Mouse (Mus musculus) midbrain, embryonic 10.5 days (tissue): ENCODE data around the gene Lrg1. TPM values are rescaled to one million over a fixed set of nuclear protein-coding genes. Genes with fewer than 3 reads are reported as not detected.

Experiments used
- DNase-seq: peaks from one replicate; pipeline ENCODE4 v3.0.0-alpha.2; 2017; ENCODE audit warnings: low spot score
- H3K27ac ChIP-seq: fragments of 300-500 bp; sonication (generic); replicated peaks from 2 replicates; pipeline ENCODE4 v1.5.1; 2016; ENCODE audit warnings: mild to moderate bottlenecking
- H3K27me3 ChIP-seq: fragments of 300-500 bp; sonication (generic); 2 replicates; pipeline ENCODE4 v1.6.1; 2016; ENCODE audit warnings: low read depth, mild to moderate bottlenecking; ENCODE audit not compliant: poor library complexity, severe bottlenecking
- H3K36me3 ChIP-seq: fragments of 300-500 bp; sonication (generic); 2 replicates; pipeline ENCODE4 v1.6.1; 2016; ENCODE audit warnings: mild to moderate bottlenecking, moderate library complexity
- H3K4me1 ChIP-seq: fragments of 300-500 bp; sonication (generic); 2 replicates; pipeline ENCODE4 v1.6.1; 2016
- H3K4me3 ChIP-seq: fragments of 300-500 bp; sonication (generic); 2 replicates; pipeline ENCODE4 v1.5.1; 2016; ENCODE audit warnings: mild to moderate bottlenecking, moderate library complexity
- H3K9me3 ChIP-seq: fragments of 300-500 bp; sonication (generic); replicated peaks from 2 replicates; pipeline ENCODE4 v1.6.1; 2016; ENCODE audit warnings: mild to moderate bottlenecking
- WGBS: fragments of 180-500 bp; shearing (Covaris S2); methylation state at CpG from one replicate; pipeline ENCODE4 v1.1.7; 2016; 5-methylcytosine and 5-hydroxymethylcytosine counted together
- polyA plus RNA-seq: library from polyadenylated mRNA; unstranded; fragments of >200 nt; fragmentation: Nextera tagmentation; extraction: Ambion mirVana; gene quantifications from 2 replicates; pipeline ENCODE4 v1.2.1, GENCODE M21; 2016

Gene Lrg1
- polyA plus RNA-seq, 1 experiment from 2014 or later: not detected

DNA sequence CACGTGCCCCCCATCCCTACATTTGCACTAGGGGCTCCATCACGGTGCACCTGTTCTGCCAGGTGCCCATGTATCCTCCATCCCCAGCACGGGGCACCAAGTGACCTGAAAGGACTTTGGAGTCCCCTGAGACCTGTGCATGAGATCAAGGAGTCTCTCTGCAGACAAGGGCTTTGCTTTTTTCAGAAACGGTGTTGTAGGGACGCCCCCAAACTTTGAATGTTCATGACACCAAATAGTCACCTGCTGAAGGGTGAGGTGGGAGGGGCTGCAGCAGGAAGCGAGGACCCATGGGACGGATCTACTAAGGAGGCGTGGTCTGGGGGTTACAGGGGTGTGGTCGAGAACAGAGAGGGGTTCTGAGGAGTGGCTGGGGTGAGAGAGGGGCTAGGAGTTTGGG lies 26.5 kb upstream of the Lrg1 start:
- Histone ChIP-seq H3K4me3 (peak overlapping the region; percentile 47), H3K9me3 (no peaks in the 10 kb centered on the region), H3K27me3 (peaks cover 84% of the 10 kb centered on the region), H3K36me3 (no peaks in the 10 kb centered on the region), H3K27ac (no peak overlapping the region), H3K4me1 (peaks cover 41% of the 10 kb centered on the region)
- 14% methylated on average over 9 of the region's 9 CpGs for WGBS
- no peak for DNase-seq

DNA sequence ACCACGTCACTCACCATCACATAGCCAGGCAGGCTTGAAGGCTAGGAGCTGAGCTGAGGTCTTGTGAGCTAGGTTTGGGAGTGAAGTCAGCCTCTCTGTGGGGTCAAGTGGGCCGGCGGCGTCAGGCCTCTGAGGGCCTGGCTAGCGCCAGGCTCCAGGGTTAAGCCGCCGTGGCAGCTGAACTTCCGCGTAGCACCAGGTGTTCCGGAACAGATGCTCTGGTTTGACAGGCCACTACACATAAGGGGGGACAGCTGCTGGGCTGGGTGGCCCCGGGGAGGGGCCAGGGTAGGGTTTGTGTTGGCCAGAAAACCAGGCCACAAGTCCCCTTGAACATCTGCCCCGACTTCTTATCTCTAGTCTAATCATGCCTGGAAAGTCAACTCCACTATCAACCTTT lies 25.6 kb upstream of the Lrg1 start:
- no peaks in the 10 kb centered on the region for H3K36me3 ChIP-seq
- no peaks in the 10 kb centered on the region for H3K9me3 ChIP-seq
- DNase-seq: no peak
- 64% methylated on average over 12 of the region's 12 CpGs for WGBS
- no peak overlapping the region for H3K27ac ChIP-seq
- H3K27me3 ChIP-seq: peaks cover 92% of the 10 kb centered on the region
- no peak overlapping the region for H3K4me3 ChIP-seq
- peaks cover 47% of the 10 kb centered on the region for H3K4me1 ChIP-seq

GRCm38 (mm10) chr17:56146131-56146530 lies 24.3 kb upstream of the Lrg1 start:
- H3K4me3 ChIP-seq: no peak overlapping the region
- H3K27me3 ChIP-seq: peaks cover 100% of the 10 kb centered on the region
- 19% methylated on average over 9 of the region's 9 CpGs for WGBS
- DNase-seq: no peak
- no peaks in the 10 kb centered on the region for H3K9me3 ChIP-seq
- H3K27ac ChIP-seq: no peak overlapping the region
- H3K36me3 ChIP-seq: no peaks in the 10 kb centered on the region
- H3K4me1 ChIP-seq: peaks cover 60% of the 10 kb centered on the region

GRCm38 (mm10) chr17:56144546-56144945 lies 22.7 kb upstream of the Lrg1 start:
- DNase-seq: no peak
- peaks cover 100% of the 10 kb centered on the region for H3K27me3 ChIP-seq
- H3K27ac ChIP-seq: no peak overlapping the region
- no peaks in the 10 kb centered on the region for H3K9me3 ChIP-seq
- 78% methylated on average over 9 of the region's 9 CpGs for WGBS
- H3K4me3 ChIP-seq: no peak overlapping the region
- no peaks in the 10 kb centered on the region for H3K36me3 ChIP-seq
- H3K4me1 ChIP-seq: peaks cover 72% of the 10 kb centered on the region

- Histone ChIP-seq H3K4me3 (peak overlapping the region; percentile 57), H3K27ac (peak overlapping the region; percentile 79), H3K4me1 (peaks cover 76% of the 10 kb centered on the region), H3K9me3 (no peaks in the 10 kb centered on the region), H3K27me3 (peaks cover 100% of the 10 kb centered on the region), H3K36me3 (no peaks in the 10 kb centered on the region)
- under 1% methylated on average over 38 of the region's 47 CpGs for WGBS
- DNase-seq: peak; percentile 73
These were observed 20.2 kb upstream of the Lrg1 start for GRCm38 (mm10) chr17:56141702-56142605.

GRCm38 (mm10) chr17:56139858-56140595 lies 18.2 kb upstream of the Lrg1 start, which contains the start of gene Sema6b:
Sema6b (minus strand) TSS chr17:56140343.
- Histone ChIP-seq H3K9me3 (no peaks in the 10 kb centered on the region), H3K27ac (peak within 1 kb of the TSS; percentile 81)

DNA sequence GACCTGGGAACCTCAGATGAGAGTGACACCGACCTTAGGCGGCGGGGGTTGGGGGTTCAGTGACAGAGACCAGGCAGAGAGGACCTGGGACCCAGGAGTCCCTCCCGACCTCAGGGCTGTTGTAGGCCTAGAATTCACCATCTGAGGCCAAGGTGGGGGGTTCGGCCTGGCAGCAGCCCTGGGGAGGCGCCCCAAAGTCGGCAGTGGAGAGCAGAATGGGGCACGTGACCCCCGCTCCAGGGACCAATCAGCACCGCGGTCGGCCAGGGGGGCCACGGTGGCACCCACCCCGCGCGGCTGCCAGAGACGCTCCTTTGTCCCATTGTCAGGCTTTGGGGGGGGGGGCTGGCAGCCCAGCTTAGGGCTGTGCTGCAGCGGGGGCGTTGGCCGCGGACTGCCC lies 17.6 kb upstream of the Lrg1 start:
- peak overlapping the region; percentile 79 for H3K4me3 ChIP-seq
- no peaks in the 10 kb centered on the region for H3K36me3 ChIP-seq
- H3K9me3 ChIP-seq: no peaks in the 10 kb centered on the region
- WGBS: 5% methylated on average over 21 of the region's 21 CpGs
- H3K27ac ChIP-seq: peak overlapping the region; percentile 81
- peaks cover 93% of the 10 kb centered on the region for H3K27me3 ChIP-seq
- H3K4me1 ChIP-seq: peaks cover 74% of the 10 kb centered on the region
- DNase-seq: no peak

More at GRCm38 (mm10) chr17:56139858-56140595, 18.2 kb upstream of the Lrg1 start, which contains the start of gene Sema6b:
- peaks cover 99% of the 10 kb centered on the region for H3K27me3 ChIP-seq
- peak within 1 kb of the TSS; percentile 79 for H3K4me3 ChIP-seq
- H3K4me1 ChIP-seq: peaks cover 67% of the 10 kb centered on the region
- WGBS: 1% methylated on average over 79 of the region's 79 CpGs
- no peaks in the 10 kb centered on the region for H3K36me3 ChIP-seq
- peak; percentile 81 for DNase-seq

DNA sequence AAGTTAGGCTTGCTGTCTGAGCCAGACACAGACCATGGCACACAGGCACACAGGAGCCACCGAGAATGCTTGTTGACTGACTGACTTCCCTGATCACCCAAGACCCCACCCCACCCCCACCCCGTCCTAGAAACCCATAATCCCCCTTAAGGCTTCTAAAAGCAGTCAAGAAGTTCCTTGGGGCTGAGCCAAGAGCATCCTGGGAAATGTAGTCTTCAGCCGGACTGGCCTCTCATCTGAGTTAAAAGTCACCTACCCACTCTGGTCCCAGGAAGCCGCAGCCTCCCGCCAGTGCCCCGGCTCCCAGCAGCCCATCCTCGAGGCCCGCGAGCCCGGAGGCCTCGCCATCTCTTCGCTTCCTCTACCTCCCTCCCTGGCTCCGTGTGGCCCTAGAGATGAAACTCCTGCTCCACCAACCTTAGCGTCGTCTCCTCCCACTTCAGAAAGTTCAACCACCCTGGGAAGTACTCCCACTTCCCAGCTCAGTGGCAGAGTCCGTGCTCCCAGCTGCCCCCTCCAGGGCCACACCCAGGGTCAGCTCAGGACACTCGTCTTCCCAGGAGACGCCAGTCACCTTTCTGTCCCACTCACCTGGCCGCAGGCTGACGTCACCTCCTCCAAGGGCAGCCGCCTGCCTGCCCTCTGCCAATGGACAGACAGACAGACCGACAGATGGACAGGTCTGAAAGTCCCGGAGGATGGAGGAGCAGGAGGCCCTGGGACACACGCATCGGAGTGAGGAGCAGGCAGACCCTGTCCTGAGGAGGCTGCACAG lies 16.2 kb upstream of the Lrg1 start:
- no peaks in the 10 kb centered on the region for H3K9me3 ChIP-seq
- no peak for DNase-seq
- peaks cover 86% of the 10 kb centered on the region for H3K4me1 ChIP-seq
- no peak overlapping the region for H3K27ac ChIP-seq
- peaks cover 80% of the 10 kb centered on the region for H3K27me3 ChIP-seq
- no peaks in the 10 kb centered on the region for H3K36me3 ChIP-seq
- WGBS: 15% methylated on average over 25 of the region's 25 CpGs
- peak overlapping the region; percentile 79 for H3K4me3 ChIP-seq

DNA sequence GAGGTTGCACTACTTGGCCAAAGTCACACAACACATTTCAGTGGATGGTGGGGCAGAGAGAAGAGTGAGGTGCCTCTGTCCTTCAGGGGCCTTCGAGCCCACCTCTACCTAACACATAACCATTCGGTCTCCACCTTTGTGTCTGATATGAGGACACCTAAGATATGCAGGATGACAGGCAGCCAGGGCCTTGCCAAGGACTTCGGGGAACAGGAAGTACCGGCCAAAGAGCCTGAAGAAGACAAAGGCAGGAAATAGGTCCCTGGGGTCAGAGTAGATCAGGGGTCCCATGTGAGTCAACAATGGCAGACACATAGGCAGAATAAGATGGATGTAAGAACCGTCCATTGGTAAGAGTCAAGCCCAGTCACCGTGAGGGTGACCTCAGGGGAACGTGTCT lies 14.8 kb upstream of the Lrg1 start:
- Histone ChIP-seq H3K36me3 (no peaks in the 10 kb centered on the region), H3K4me1 (peaks cover 76% of the 10 kb centered on the region), H3K27me3 (peaks cover 65% of the 10 kb centered on the region), H3K4me3 (no peak overlapping the region), H3K27ac (no peak overlapping the region), H3K9me3 (no peaks in the 10 kb centered on the region)
- 93% methylated on average over 7 of the region's 7 CpGs for WGBS
- no peak for DNase-seq

- Histone ChIP-seq H3K9me3 (no peaks in the 10 kb centered on the region; the same call in 1 of the 2 replicates), H3K4me1 (peaks cover 56% of the 10 kb centered on the region), H3K27ac (peak overlapping the region; percentile 50), H3K27me3 (peaks cover 45% of the 10 kb centered on the region), H3K36me3 (peaks cover 8% of the 10 kb centered on the region), H3K4me3 (peak overlapping the region; percentile 47)
- DNase-seq: peak; percentile 65
- 2% methylated on average over 27 of the region's 27 CpGs for WGBS
These were observed 12.7 kb upstream of the Lrg1 start for GRCm38 (mm10) chr17:56134463-56134971.

DNA sequence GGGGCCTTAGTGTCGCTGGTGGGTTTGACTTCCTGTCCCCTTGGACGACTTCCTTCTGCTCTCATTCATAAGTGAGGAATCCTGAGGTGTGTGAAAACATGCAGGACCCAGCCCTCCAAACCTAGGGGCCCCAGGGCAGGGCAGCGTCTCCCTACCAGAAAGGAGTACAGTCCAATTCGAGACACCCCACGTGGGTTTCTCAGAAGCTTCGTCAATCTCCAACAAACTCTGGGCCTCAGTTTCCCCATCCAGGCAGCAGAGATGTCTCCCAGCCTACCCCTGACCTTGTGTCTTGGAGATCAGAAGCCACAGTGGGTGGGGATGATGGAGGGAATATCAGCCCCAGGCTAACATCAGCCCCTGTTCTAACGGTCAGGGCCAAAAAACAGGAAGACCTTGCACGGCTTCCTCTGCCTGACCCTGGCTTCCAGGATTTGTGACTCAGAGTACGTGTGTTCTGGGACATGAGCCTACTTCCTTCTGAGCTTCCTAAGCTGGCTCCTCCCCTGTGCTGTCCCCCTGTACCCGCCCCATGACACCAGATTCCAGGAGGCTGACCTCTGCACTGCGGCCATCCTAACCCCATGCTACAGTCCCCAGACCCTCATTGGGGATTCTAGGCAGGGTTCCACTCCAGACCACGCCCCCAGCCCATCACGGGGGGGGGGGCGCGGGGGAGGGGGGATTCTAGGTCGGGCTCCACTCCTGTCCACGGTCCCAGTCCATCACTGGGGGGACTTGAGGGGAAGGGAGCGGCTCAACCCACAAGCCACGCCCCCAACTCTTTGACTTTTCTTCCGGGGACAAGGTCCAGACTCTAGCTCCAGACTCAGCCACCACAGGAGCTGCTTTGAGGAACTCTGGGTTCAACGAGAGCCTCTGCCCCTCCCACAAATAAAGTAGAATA lies 11.9 kb upstream of the Lrg1 start:
- peak overlapping the region; percentile 50; the same call in 1 of the 2 replicates for H3K27ac ChIP-seq

More for the DNA sequence above, 11.9 kb upstream of the Lrg1 start:
- H3K4me3 ChIP-seq: peak overlapping the region; percentile 47
- H3K36me3 ChIP-seq: peaks cover 8% of the 10 kb centered on the region
- H3K9me3 ChIP-seq: no peaks in the 10 kb centered on the region; the same call in 1 of the 2 replicates
- peaks cover 37% of the 10 kb centered on the region for H3K27me3 ChIP-seq
- peak; percentile 56 for DNase-seq
- peaks cover 48% of the 10 kb centered on the region for H3K4me1 ChIP-seq
- 22% methylated on average over 18 of the region's 21 CpGs for WGBS
